Mouse (Mus musculus): Measurements from ENCODE around the gene Coro2a.

DNA sequence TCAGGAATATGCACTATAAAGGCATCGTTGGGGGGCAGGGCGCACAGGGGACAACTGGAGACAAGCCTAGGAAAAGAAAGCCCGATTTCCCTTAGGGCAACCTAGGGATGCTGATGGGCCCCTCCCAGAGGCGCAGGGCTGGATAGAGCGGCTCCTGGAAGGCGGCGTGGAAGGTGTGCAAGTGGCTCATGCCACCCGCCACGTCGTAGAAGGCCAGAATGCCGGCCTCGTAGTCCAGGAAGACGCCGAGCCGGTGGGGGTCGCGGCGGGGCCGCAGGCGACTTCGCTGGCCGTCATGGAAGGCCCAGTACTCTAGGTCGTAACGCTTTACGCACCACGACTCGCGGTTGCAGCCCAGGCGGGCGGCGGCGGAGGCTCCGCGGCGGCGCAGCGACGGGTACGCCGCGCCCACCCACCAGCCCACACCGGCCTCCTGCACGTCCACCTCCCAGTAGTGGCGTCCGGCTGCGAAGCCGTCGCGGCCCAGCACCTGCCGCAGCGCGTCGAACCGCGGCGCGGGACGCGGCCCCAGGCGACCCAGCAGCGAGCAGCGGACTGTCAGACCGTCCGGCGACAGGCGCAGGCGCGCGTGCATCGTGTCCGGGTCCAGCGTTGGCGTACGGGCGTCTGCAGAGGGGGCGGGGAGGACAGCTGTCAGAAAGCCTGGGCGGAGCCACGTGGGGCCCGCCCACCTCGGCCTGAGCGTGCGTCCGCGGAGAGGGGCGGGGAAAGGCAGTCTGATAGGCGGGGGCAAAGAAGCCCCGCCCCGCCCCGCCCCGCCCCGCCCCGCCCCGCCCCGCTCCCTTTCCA is 95.0 kb downstream of the Coro2a start:
- TF ChIP-seq POLR2A (IDR thresholded peaks at IDR 0.05; ENCODE audit: borderline replicate concordance, control insufficient read depth, low read depth, low read length) (peak; percentile 55; the same call in 1 of the 2 replicates), CTCF (IDR thresholded peaks at IDR 0.05; ENCODE audit: control insufficient read depth, insufficient read depth, low read length) (no peak)

All from bone marrow, adult 2 months (tissue).